Mouse (Mus musculus): ENCODE measurements around the gene Pdss2. TPM values are rescaled to one million over a fixed set of nuclear protein-coding genes. Genes with fewer than 3 reads are reported as not detected.

Pdss2 gene
- total RNA-seq, 2 experiments from 2014 or later, result 16.8 to 25.0 TPM

DNA sequence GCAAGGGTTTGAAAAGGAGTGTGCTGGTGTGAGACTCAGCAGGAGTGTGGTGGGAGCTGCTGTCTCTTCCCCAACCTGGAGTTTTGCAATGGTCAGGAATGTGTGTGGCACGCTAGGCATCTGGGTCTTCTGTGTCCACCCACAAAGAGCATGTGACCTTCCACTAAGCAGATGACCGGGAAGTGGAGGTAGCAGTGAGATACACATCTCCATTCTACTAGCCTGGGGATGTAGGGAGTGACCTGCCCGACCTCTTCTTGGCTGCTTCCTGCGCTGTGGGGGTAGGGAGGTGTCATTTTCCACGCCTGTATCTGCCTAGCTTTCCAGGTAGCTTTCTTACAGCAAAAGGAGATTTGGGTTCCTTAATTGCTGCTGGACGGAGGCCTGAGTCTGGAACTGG lies 268.3 kb downstream of the Pdss2 start:
- TF ChIP-seq CTCF (IDR thresholded peaks at IDR 0.05), result no peak
- Histone ChIP-seq H3K27ac (no peak overlapping the region), H3K4me3 (no peak overlapping the region)
- no peak for DNase-seq
- intact Hi-C loops (cut with DNase I), result no loop called here

DNA sequence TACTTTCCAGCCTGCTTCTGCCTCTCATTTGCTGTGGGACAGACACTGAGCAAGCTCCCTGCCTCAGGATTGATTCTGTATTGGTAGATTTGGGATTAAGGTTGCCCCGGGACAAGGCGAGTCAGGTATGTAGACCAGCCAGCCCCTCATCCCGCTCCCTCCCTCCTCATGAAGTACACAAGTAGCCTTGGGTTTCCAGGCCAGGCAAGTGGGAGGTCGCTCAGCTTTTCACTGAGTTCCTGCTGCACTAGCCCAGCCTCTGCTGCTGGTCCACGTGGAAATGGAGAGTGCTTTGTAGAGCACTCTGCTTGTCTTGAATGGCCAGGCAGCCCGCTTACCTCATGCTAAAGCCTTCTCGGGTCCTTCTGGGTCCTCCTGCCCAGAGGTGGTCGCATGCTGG lies 268.7 kb downstream of the Pdss2 start:
- H3K27ac ChIP-seq, result no peak overlapping the region
- no peak for DNase-seq
- no peak for TF ChIP-seq CTCF (IDR thresholded peaks at IDR 0.05)
- H3K4me3 ChIP-seq, result no peak overlapping the region
- intact Hi-C loops (cut with DNase I), result no loop called here

DNA sequence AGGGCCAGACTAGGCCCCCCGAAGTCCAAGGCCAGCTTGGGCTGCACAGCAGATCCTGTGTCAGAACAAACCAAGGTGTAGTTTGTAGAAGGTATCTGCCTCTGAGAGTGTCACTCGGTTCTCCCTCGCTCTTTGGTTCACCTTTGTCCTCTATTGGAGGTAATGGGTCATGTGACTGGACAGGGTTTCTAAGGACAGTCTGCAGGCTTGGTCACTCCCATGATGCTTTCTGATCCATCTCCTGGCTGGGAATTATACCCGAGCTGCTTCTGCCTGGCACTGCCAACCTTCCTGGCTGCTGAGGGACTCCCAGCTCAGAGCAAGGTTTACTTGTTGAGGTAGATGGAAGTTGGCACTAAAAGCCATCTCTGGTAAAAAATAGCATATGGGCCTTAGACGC lies 269.6 kb downstream of the Pdss2 start:
- Histone ChIP-seq H3K4me3 (no peak overlapping the region), H3K27ac (peak overlapping the region; percentile 48)
- intact Hi-C loops (cut with DNase I), result no loop called here
- peak; percentile 52 for DNase-seq
- TF ChIP-seq CTCF (IDR thresholded peaks at IDR 0.05), result no peak

DNA sequence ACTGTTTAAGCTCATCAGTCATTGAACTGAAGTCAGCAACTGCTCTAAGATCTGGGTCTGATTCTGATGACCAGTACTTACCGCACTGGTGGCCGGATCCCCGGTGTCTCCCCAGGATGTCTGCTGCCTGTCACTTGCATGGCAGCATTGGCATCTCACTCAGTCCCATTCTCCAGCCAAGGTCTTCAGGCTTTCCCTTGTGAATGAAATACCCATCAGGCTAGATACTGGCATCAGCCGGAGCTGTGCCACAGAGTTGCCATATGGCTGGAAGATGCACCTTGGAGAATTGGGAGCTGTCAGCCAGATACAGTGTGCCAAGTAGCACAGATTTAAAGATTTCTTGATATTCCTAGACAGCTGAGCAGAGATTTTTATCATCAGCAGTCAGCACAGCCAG lies 281.3 kb downstream of the Pdss2 start:
- DNase-seq, result no peak
- Histone ChIP-seq H3K27ac (no peak overlapping the region), H3K4me3 (no peak overlapping the region)
- no peak for TF ChIP-seq CTCF (IDR thresholded peaks at IDR 0.05)
- intact Hi-C loops (cut with DNase I), result no loop called here

DNA sequence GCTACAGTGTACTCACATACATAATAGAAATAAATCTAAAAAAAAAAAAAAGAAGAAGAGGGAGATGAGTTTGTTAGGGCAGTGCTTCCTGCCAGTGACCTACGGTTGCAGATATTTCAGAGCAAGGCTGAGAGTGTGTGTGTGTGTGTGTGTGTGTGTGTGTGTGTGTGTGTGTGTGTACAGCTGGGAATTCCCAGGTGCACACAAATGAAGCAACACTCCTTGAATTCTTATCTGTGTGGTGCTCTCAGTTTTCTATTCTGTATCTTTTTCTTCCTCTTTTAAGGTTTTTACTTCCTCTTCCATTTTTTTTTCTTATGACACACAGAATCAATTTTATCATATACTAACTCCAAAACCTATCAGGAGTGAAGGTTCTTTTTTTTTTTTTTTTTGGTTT lies 283.0 kb downstream of the Pdss2 start:
- intact Hi-C loops (cut with DNase I), result no loop called here
- DNase-seq, result no peak
- Histone ChIP-seq H3K4me3 (no peak overlapping the region), H3K27ac (no peak overlapping the region)
- TF ChIP-seq CTCF (IDR thresholded peaks at IDR 0.05), result no peak

DNA sequence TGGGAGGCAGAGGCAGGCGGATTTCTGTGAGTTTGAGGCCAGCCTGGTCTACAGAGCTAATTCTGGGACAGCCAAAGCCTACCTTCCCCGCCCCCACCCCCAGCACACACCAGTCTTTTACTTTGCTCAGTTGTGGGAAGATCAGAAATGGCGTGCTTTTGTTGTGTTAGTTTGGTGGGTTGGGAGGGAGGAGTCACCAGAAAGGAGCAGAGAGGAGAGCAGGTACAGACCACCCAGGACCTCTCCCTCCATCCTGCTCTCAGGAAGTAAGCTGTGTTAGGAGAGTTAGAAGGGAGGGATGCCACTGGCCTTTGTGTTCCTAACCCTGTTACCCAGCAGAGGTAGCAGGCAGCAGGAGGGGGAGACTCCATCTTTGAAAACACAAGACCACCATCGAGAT lies 285.8 kb downstream of the Pdss2 start:
- H3K27ac ChIP-seq, result no peak overlapping the region
- intact Hi-C loops (cut with DNase I), result no loop called here
- no peak overlapping the region for H3K4me3 ChIP-seq
- no peak for DNase-seq
- no peak for TF ChIP-seq CTCF (IDR thresholded peaks at IDR 0.05)

DNA sequence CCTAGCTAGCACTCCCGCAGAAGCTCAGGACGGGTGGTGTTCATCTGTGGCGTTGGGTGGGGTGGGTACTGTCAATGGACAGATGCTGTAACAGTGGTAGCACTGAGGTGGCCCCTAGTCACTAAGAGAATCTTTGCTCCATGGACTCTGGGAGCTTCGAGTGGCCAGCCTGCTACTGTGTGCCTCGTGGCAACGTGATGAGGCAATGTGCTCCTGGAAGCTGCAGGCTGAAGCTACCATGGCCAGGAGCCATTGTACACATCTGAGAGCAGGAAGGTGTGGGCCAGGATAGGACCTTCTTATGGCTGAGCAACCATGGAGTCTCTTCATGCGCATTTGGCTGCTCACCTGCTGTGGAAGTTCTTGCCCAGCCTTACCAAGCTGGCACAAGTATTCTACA lies 287.9 kb downstream of the Pdss2 start:
- TF ChIP-seq CTCF (IDR thresholded peaks at IDR 0.05), result no peak
- no peak for DNase-seq
- no peak overlapping the region for H3K27ac ChIP-seq
- no peak overlapping the region for H3K4me3 ChIP-seq
- intact Hi-C loops (cut with DNase I), result no loop called here

DNA sequence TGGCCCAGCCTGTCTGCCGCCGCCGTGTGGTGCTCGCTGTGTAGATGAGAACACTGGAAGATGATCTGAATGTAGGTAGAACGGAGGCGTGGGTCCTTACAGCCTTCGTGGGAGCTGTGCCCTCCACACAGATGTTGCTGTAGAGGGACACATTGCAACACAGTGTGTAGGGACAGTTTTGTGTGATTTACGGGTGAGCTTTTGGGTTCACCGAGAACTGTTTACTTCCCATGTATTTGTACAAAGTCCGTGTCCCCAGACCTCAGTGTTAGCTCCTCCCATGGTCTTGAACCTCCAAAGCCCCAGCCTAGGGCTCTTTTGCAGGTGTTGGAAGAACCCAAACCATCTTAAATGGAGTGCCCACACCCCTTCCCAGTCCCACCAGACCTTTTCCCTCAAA lies 291.7 kb downstream of the Pdss2 start:
- Histone ChIP-seq H3K4me3 (no peak overlapping the region), H3K27ac (no peak overlapping the region)
- no peak for DNase-seq
- no peak for TF ChIP-seq CTCF (IDR thresholded peaks at IDR 0.05)
- intact Hi-C loops (cut with DNase I), result no loop called here

Other genes with a start within 250 kb of the Pdss2 start
- 10 to 100 TPM; 29.2 to 34.5 TPM for gene Sobp, start 47.0 kb upstream of the Pdss2 start, total RNA-seq (2021)
- gene 9030612E09Rik, start 46.8 kb upstream of the Pdss2 start, total RNA-seq (2021), result 1 to 10 TPM; 1.7 to 2.6 TPM

All from gastrocnemius, adult 2 months (tissue).